Mouse (Mus musculus) cerebellum, adult 11 months (tissue): ENCODE measurements at regions not wholly inside any gene's neighbourhood (a gene's known extent, or its start where the extent isn't known, plus 50 kb on each side); places are given as distances from the start of the nearest gene placed in this dataset.
"Not testable (repeated sequence)": the region's sequence is repeated elsewhere in the genome, so short reads cannot be mapped to it uniquely, and the experiment has no call there.

Experiments used
- DNase-seq: peaks from one replicate; pipeline ENCODE4 v3.0.0; 2022

GRCm38 (mm10) chr15:5658796-5659195, 414.8 kb upstream of the Ptger4 start:
- no peak for DNase-seq

GRCm38 (mm10) chr15:5660819-5661218, 416.8 kb upstream of the Ptger4 start:
- DNase-seq: no peak

- DNase-seq: no peak
These were observed 427.8 kb upstream of the Ptger4 start for GRCm38 (mm10) chr15:5671781-5672180.

GRCm38 (mm10) chr15:5676704-5677103, 432.7 kb upstream of the Ptger4 start:
- no peak for DNase-seq

GRCm38 (mm10) chr15:5693810-5694209, 449.8 kb upstream of the Ptger4 start:
- no peak for DNase-seq

- DNase-seq: no peak
These were observed 451.0 kb upstream of the Ptger4 start for GRCm38 (mm10) chr15:5695015-5695414.

- DNase-seq: no peak
These were observed 464.5 kb upstream of the Ptger4 start for GRCm38 (mm10) chr15:5708454-5708853.

GRCm38 (mm10) chr15:5740658-5741057, 496.7 kb upstream of the Ptger4 start:
- DNase-seq: no peak

GRCm38 (mm10) chr15:5743893-5744292, 499.9 kb upstream of the Ptger4 start:
- no peak for DNase-seq

- DNase-seq: no peak
These were observed 514.7 kb upstream of the Ptger4 start for GRCm38 (mm10) chr15:5758690-5759089.

GRCm38 (mm10) chr15:5762216-5762615, 518.2 kb upstream of the Ptger4 start:
- DNase-seq: no peak

GRCm38 (mm10) chr15:5777074-5777473, 522.5 kb upstream of the Dab2 start:
- no peak for DNase-seq

- no peak for DNase-seq
These were observed 499.7 kb upstream of the Dab2 start for GRCm38 (mm10) chr15:5799917-5800316.

- no peak for DNase-seq
These were observed 488.3 kb upstream of the Dab2 start for GRCm38 (mm10) chr15:5811154-5811732.

- no peak for DNase-seq
These were observed 487.6 kb upstream of the Dab2 start for GRCm38 (mm10) chr15:5811958-5812357.

GRCm38 (mm10) chr15:5817901-5818576, 481.5 kb upstream of the Dab2 start:
- no peak for DNase-seq

GRCm38 (mm10) chr15:5839963-5840362, 459.6 kb upstream of the Dab2 start:
- DNase-seq: no peak

GRCm38 (mm10) chr15:5841369-5842149, 458.0 kb upstream of the Dab2 start:
- DNase-seq: not testable (repeated sequence)

- no peak for DNase-seq
These were observed 453.0 kb upstream of the Dab2 start for GRCm38 (mm10) chr15:5846571-5846970.

- no peak for DNase-seq
These were observed 452.0 kb upstream of the Dab2 start for GRCm38 (mm10) chr15:5847413-5848100.

GRCm38 (mm10) chr15:5852523-5852922, 447.1 kb upstream of the Dab2 start:
- DNase-seq: no peak

- DNase-seq: no peak
These were observed 430.3 kb upstream of the Dab2 start for GRCm38 (mm10) chr15:5869289-5869688.

- no peak for DNase-seq
These were observed 429.7 kb upstream of the Dab2 start for GRCm38 (mm10) chr15:5869866-5870265.
